Mouse (Mus musculus): ENCODE data around the gene Slc29a2. TPM values are rescaled to one million over a fixed set of nuclear protein-coding genes. Genes with fewer than 3 reads are reported as not detected.

Slc29a2 gene
- total and polyA plus RNA-seq, 3 experiments, result 2.1 to 6.6 (median 4.2) TPM

DNA sequence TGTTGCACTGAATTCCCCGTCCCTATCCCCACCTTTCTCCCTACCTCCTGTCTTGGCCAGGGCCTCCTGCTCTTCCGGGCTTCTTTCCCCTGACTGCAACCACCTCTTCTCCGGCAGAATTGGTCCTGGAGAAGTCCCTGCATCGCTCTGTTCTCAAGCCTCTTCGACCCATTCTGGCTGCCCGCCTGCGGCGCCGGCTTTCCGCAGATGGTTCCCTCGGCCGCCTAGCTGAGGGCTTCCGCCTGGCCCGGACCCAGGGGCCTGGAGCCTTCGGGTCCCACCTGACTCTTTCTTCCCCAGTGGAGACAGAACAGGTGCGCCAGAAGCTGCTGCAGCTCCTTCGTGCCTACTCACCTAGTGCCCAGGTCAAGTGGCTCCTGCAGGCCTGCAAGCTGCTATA, 29.2 kb downstream of the Slc29a2 start:
- Histone ChIP-seq H3K27ac (ENCODE audit: insufficient read depth, low read depth) (no peak overlapping the region), H3K4me1 (ENCODE audit: control insufficient read depth in 1 of 2, insufficient read depth in 2 of 2) (peaks cover 12 to 19% of the 10 kb centered on the region in 2 experiments), H3K79me2 (replicated peaks; ENCODE audit: control insufficient read depth, extremely low read depth, insufficient read depth, poor library complexity, severe bottlenecking) (no peaks in the 10 kb centered on the region), H3K9me3 (replicated peaks; ENCODE audit: low read length) (no peaks in the 10 kb centered on the region), H3K36me3 (replicated peaks in 1 of 2; ENCODE audit: control insufficient read depth in 1 of 2, insufficient read depth in 1 of 2, low read length in 1 of 2) (peaks cover 17 to 67% of the 10 kb centered on the region in 2 experiments), H3K27me3 (replicated peaks) (no peaks in the 10 kb centered on the region), H3K4me2 (ENCODE audit: insufficient read depth, low read depth, poor library complexity, severe bottlenecking) (no peak overlapping the region), H3K9ac (ENCODE audit: insufficient read depth, low read depth) (no peak overlapping the region), H3K4me3 (replicated peaks in 1 of 3; ENCODE audit: low read depth in 2 of 3, low read length in 2 of 3, poor library complexity in 1 of 3) (no peak overlapping the region)
- TF ChIP-seq JUND (conservative IDR thresholded peaks at IDR 0.05; ENCODE audit: low read depth, low read length) (no peak), GABPA (IDR thresholded peaks at IDR 0.05; ENCODE audit: insufficient replicate concordance, low read depth, low read length) (no peak)
- in situ Hi-C loops (cut with MboI; ENCODE audit: low pct_ligation_motif_present, low pct_unique_long_range_greater_than_20kb, low sequenced_read_pairs) (no loop called here), dilution Hi-C loops (cut with MboI; ENCODE audit: extremely low pct_ligation_motif_present, extremely low pct_unique_long_range_greater_than_20kb, low sequenced_read_pairs) (no loop called here)
- DNase-seq (ENCODE audit: extremely low read depth), result no peak

DNA sequence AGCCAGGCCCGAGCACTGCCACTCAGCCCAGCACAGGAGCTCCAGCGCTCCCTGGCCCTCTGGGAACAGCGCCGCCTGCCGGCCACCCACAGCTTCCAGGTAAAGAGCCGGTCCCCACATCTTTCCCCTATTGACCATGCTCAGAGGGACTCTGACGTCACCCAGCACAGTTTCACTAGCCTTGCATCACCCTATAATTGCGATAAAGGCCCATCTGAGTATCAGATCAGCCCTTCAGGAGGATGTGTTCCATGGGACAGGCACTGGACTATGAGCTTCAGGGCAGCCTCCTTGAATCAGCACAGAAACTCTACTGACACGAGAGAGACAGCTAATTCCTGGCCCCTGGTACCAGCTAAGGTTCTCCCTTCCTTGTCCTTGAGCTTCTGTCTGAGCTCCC, 30.2 kb downstream of the Slc29a2 start:
- in situ Hi-C loops (cut with MboI; ENCODE audit: low pct_ligation_motif_present, low pct_unique_long_range_greater_than_20kb, low sequenced_read_pairs) (no loop called here), dilution Hi-C loops (cut with MboI; ENCODE audit: extremely low pct_ligation_motif_present, extremely low pct_unique_long_range_greater_than_20kb, low sequenced_read_pairs) (no loop called here)
- Histone ChIP-seq H3K27me3 (replicated peaks) (no peaks in the 10 kb centered on the region), H3K9me3 (replicated peaks; ENCODE audit: low read length) (no peaks in the 10 kb centered on the region), H3K36me3 (replicated peaks in 1 of 2; ENCODE audit: control insufficient read depth in 1 of 2, insufficient read depth in 1 of 2, low read length in 1 of 2) (peaks cover 8 to 58% of the 10 kb centered on the region in 2 experiments), H3K27ac (ENCODE audit: insufficient read depth, low read depth) (no peak overlapping the region), H3K79me2 (replicated peaks; ENCODE audit: control insufficient read depth, extremely low read depth, insufficient read depth, poor library complexity, severe bottlenecking) (no peaks in the 10 kb centered on the region), H3K4me3 (replicated peaks in 1 of 3; ENCODE audit: low read depth in 2 of 3, low read length in 2 of 3, poor library complexity in 1 of 3) (no peak overlapping the region), H3K4me1 (ENCODE audit: control insufficient read depth in 1 of 2, insufficient read depth in 2 of 2) (peaks cover 16 to 19% of the 10 kb centered on the region in 2 experiments), H3K9ac (ENCODE audit: insufficient read depth, low read depth) (0 out of 2 replicates have a peak overlapping the region, but pooled peaks have one; percentile 5), H3K4me2 (ENCODE audit: insufficient read depth, low read depth, poor library complexity, severe bottlenecking) (no peak overlapping the region)
- DNase-seq (ENCODE audit: extremely low read depth), result peak; percentile 61
- TF ChIP-seq KAT2A (IDR thresholded peaks at IDR 0.05; ENCODE audit: insufficient replicate concordance, low read length) (no peak), ETS1 (conservative IDR thresholded peaks at IDR 0.05; ENCODE audit: low read depth, low read length) (no peak), RAD21 (IDR thresholded peaks at IDR 0.05; ENCODE audit: low read depth, low read length) (no peak; the same call in 1 of the 2 replicates), USF1 (IDR thresholded peaks at IDR 0.05; ENCODE audit: low read depth, low read length) (no peak), JUN (IDR thresholded peaks at IDR 0.05; ENCODE audit: insufficient read depth, low read depth, low read length) (0 out of 2 replicates have a peak, but pooled peaks have one; percentile 14), POLR2A (IDR thresholded peaks at IDR 0.05; ENCODE audit: low read depth, low read length) (no peak), MAZ (IDR thresholded peaks at IDR 0.05; ENCODE audit: low read depth, low read length) (no peak), EP300 (IDR thresholded peaks at IDR 0.05; ENCODE audit: low read length) (no peak), IRF4 (IDR thresholded peaks at IDR 0.05; ENCODE audit: low read depth, low read length) (peak; percentile 9; the same call in 1 of the 2 replicates), ELF1 (IDR thresholded peaks at IDR 0.05; ENCODE audit: low read depth, low read length) (no peak), ZNF384 (IDR thresholded peaks at IDR 0.05; ENCODE audit: low read depth, low read length) (no peak), CHD2 (IDR thresholded peaks at IDR 0.05; ENCODE audit: low read length) (no peak), BHLHE40 (IDR thresholded peaks at IDR 0.05; ENCODE audit: low read depth, low read length) (no peak), ZC3H11A (IDR thresholded peaks at IDR 0.05; ENCODE audit: low read depth, low read length) (no peak), ZKSCAN1 (IDR thresholded peaks at IDR 0.05; ENCODE audit: borderline replicate concordance, low read depth, low read length) (no peak), HCFC1 (IDR thresholded peaks at IDR 0.05; ENCODE audit: low read depth, low read length) (no peak), POLR2AphosphoS2 (IDR thresholded peaks at IDR 0.05; ENCODE audit: low read depth, low read length) (no peak), MXI1 (IDR thresholded peaks at IDR 0.05; ENCODE audit: low read depth, low read length) (no peak), MAFK (IDR thresholded peaks at IDR 0.05; ENCODE audit: insufficient replicate concordance, low read length) (no peak), SMC3 (IDR thresholded peaks at IDR 0.05; ENCODE audit: low read depth, low read length) (peak; percentile 47), MYC (IDR thresholded peaks at IDR 0.05; ENCODE audit: low read depth, low read length) (no peak), CHD1 (IDR thresholded peaks at IDR 0.05; ENCODE audit: low read depth, low read length) (no peak), USF2 (conservative IDR thresholded peaks at IDR 0.05; ENCODE audit: low read depth, low read length) (no peak), UBTF (IDR thresholded peaks at IDR 0.05; ENCODE audit: low read depth, low read length) (no peak), SIN3A (IDR thresholded peaks at IDR 0.05; ENCODE audit: low read length) (no peak), CTCF (conservative IDR thresholded peaks at IDR 0.05 in 1 of 2, IDR thresholded peaks at IDR 0.05 in 1 of 2; ENCODE audit: low read depth in 2 of 2, low read length in 2 of 2) (peak; percentile 79 to 89), NELFE (IDR thresholded peaks at IDR 0.05; ENCODE audit: low read depth, low read length) (no peak), RCOR1 (conservative IDR thresholded peaks at IDR 0.05; ENCODE audit: low read depth, low read length) (no peak), TBP (conservative IDR thresholded peaks at IDR 0.05; ENCODE audit: low read depth, low read length) (no peak), NRF1 (IDR thresholded peaks at IDR 0.05; ENCODE audit: low read depth, low read length) (peak; percentile 66)
